Mouse (Mus musculus) stomach, embryonic 15.5 days (tissue): ENCODE measurements around the gene Lrrc23. TPM values are rescaled to one million over a fixed set of nuclear protein-coding genes. Genes with fewer than 3 reads are reported as not detected.
A peak's percentile ranks its signal among the peaks of the same experiment; 100 is the strongest.

ENCODE experiments used
- ATAC-seq: fragments of 200-750 bp; cut with Nextera tagmentation; 2 replicates; pipeline ENCODE4 v1.8.0; 2017; ENCODE audit warnings: low read depth, moderate number of reproducible peaks, moderate TSS enrichment; ENCODE audit not compliant: insufficient read depth, low FRiP score
- H3K27ac ChIP-seq: fragments of 300-500 bp; sonication (generic); 2 replicates; pipeline ENCODE4 v1.5.1; 2015; ENCODE audit warnings: mild to moderate bottlenecking, inconsistent platforms
- H3K27me3 ChIP-seq: fragments of 300-500 bp; sonication (generic); replicated peaks from 2 replicates; pipeline ENCODE4 v1.6.1; 2015; ENCODE audit warnings: inconsistent platforms
- H3K36me3 ChIP-seq: fragments of 300-500 bp; sonication (generic); 2 replicates; pipeline ENCODE4 v1.6.1; 2015; ENCODE audit warnings: inconsistent platforms
- H3K4me1 ChIP-seq: fragments of 300-500 bp; sonication (generic); 2 replicates; pipeline ENCODE4 v1.6.1; 2015; ENCODE audit warnings: inconsistent platforms
- H3K4me2 ChIP-seq: fragments of 300-500 bp; sonication (generic); 2 replicates; pipeline ENCODE4 v1.6.1; 2015; ENCODE audit warnings: mild to moderate bottlenecking, inconsistent platforms
- H3K4me3 ChIP-seq: fragments of 300-500 bp; sonication (generic); replicated peaks from 2 replicates; pipeline ENCODE4 v1.5.1; 2015; ENCODE audit warnings: inconsistent platforms
- H3K9ac ChIP-seq: fragments of 300-500 bp; sonication (generic); 2 replicates; pipeline ENCODE4 v1.6.1; 2015; ENCODE audit warnings: inconsistent platforms
- H3K9me3 ChIP-seq: fragments of 300-500 bp; sonication (generic); 2 replicates; pipeline ENCODE4 v1.6.1; 2016; ENCODE audit warnings: inconsistent platforms
- WGBS: fragments of 180-500 bp; shearing (Covaris S2); methylation state at CpG from one replicate; pipeline ENCODE4 v1.1.7; 2015; 5-methylcytosine and 5-hydroxymethylcytosine counted together
- polyA plus RNA-seq: library from polyadenylated mRNA; unstranded; fragments of >200 nt; fragmentation: Nextera tagmentation; extraction: Ambion mirVana; gene quantifications from 2 replicates; pipeline ENCODE4 v1.2.1, GENCODE M21; 2015

The Lrrc23 gene
- polyA plus RNA-seq, result 0.35 and 1.3 TPM in 2 replicates

- 0 out of 2 replicates have a peak within 1 kb of the TSS, but pooled peaks have one; percentile 4 for H3K9ac ChIP-seq
- H3K36me3 ChIP-seq, result no peaks in the 10 kb centered on the region
- ATAC-seq, result no peak
- no peak within 1 kb of the TSS for H3K27ac ChIP-seq
- peak within 1 kb of the TSS; percentile 33 for H3K4me3 ChIP-seq
- H3K9me3 ChIP-seq, result no peaks in the 10 kb centered on the region
- peaks cover 6% of the 10 kb centered on the region; the same call in 1 of the 2 replicates for H3K27me3 ChIP-seq
- H3K4me1 ChIP-seq, result peaks cover 9% of the 10 kb centered on the region
- H3K4me2 ChIP-seq, result peak within 1 kb of the TSS; percentile 70
- 3% methylated on average over 23 of the region's 23 CpGs for WGBS
These were observed at the start of gene Lrrc23 for GRCm38 (mm10) chr6:124779222-124779983. TSS of gene Lrrc23 (minus strand) at chr6:124779727.

- Histone ChIP-seq H3K4me3 (peak overlapping the region; percentile 79), H3K4me2 (peak overlapping the region; percentile 71), H3K27ac (peak overlapping the region; percentile 56; the same call in 1 of the 2 replicates), H3K4me1 (peaks cover 15% of the 10 kb centered on the region; the same call in 1 of the 2 replicates), H3K9ac (peak overlapping the region; percentile 25), H3K36me3 (peaks cover 25% of the 10 kb centered on the region), H3K9me3 (no peaks in the 10 kb centered on the region), H3K27me3 (no peaks in the 10 kb centered on the region)
- ATAC-seq, result no peak
- 19% methylated on average over 10 of the region's 10 CpGs for WGBS
These were observed 48.6 kb upstream of the Lrrc23 start for GRCm38 (mm10) chr6:124828101-124828592.

- no peak overlapping the region for H3K9ac ChIP-seq
- H3K27ac ChIP-seq, result no peak overlapping the region
- no peaks in the 10 kb centered on the region for H3K4me1 ChIP-seq
- peaks cover 68% of the 10 kb centered on the region for H3K36me3 ChIP-seq
- no peak overlapping the region for H3K4me3 ChIP-seq
- no peaks in the 10 kb centered on the region for H3K9me3 ChIP-seq
- WGBS, result 92% methylated on average over 4 of the region's 4 CpGs
- ATAC-seq, result no peak
- H3K27me3 ChIP-seq, result no peaks in the 10 kb centered on the region
- H3K4me2 ChIP-seq, result no peak overlapping the region
These were observed 42.5 kb upstream of the Lrrc23 start for GRCm38 (mm10) chr6:124822049-124822448.

- H3K4me2 ChIP-seq, result no peak overlapping the region
- no peak for ATAC-seq
- no peaks in the 10 kb centered on the region for H3K4me1 ChIP-seq
- no peak overlapping the region for H3K4me3 ChIP-seq
- WGBS, result 90% methylated on average over 5 of the region's 5 CpGs
- H3K36me3 ChIP-seq, result peaks cover 72% of the 10 kb centered on the region
- H3K27ac ChIP-seq, result no peak overlapping the region
- H3K9ac ChIP-seq, result no peak overlapping the region
- H3K9me3 ChIP-seq, result no peaks in the 10 kb centered on the region
- H3K27me3 ChIP-seq, result no peaks in the 10 kb centered on the region
These were observed 41.4 kb upstream of the Lrrc23 start for GRCm38 (mm10) chr6:124820891-124821290.

- Histone ChIP-seq H3K27ac (no peak overlapping the region), H3K4me3 (no peak overlapping the region), H3K9ac (no peak overlapping the region), H3K9me3 (no peaks in the 10 kb centered on the region), H3K36me3 (peaks cover 53% of the 10 kb centered on the region), H3K4me1 (peaks cover 9% of the 10 kb centered on the region), H3K4me2 (no peak overlapping the region), H3K27me3 (no peaks in the 10 kb centered on the region)
- no peak for ATAC-seq
- WGBS, result 85% methylated on average over 8 of the region's 8 CpGs
These were observed 38.4 kb upstream of the Lrrc23 start for GRCm38 (mm10) chr6:124817971-124818370.

GRCm38 (mm10) chr6:124817563-124817962 lies 38.0 kb upstream of the Lrrc23 start:
- ATAC-seq, result no peak
- peaks cover 53% of the 10 kb centered on the region for H3K36me3 ChIP-seq
- H3K4me2 ChIP-seq, result no peak overlapping the region
- H3K27ac ChIP-seq, result no peak overlapping the region
- H3K9ac ChIP-seq, result no peak overlapping the region
- H3K27me3 ChIP-seq, result no peaks in the 10 kb centered on the region
- peaks cover 12% of the 10 kb centered on the region for H3K4me1 ChIP-seq
- H3K9me3 ChIP-seq, result no peaks in the 10 kb centered on the region
- WGBS, result 97% methylated on average over 8 of the region's 8 CpGs
- no peak overlapping the region for H3K4me3 ChIP-seq

GRCm38 (mm10) chr6:124817125-124817524 lies 37.6 kb upstream of the Lrrc23 start:
- H3K27ac ChIP-seq, result no peak overlapping the region
- no peak overlapping the region for H3K4me3 ChIP-seq
- ATAC-seq, result no peak
- peaks cover 16% of the 10 kb centered on the region for H3K4me1 ChIP-seq
- H3K36me3 ChIP-seq, result peaks cover 53% of the 10 kb centered on the region
- H3K9ac ChIP-seq, result no peak overlapping the region
- H3K27me3 ChIP-seq, result no peaks in the 10 kb centered on the region
- H3K4me2 ChIP-seq, result no peak overlapping the region
- no peaks in the 10 kb centered on the region for H3K9me3 ChIP-seq
- 94% methylated on average over 11 of the region's 11 CpGs for WGBS

GRCm38 (mm10) chr6:124816611-124817010 lies 37.1 kb upstream of the Lrrc23 start:
- no peak overlapping the region for H3K4me2 ChIP-seq
- no peak overlapping the region for H3K4me3 ChIP-seq
- H3K4me1 ChIP-seq, result peaks cover 21% of the 10 kb centered on the region
- no peaks in the 10 kb centered on the region for H3K9me3 ChIP-seq
- H3K27ac ChIP-seq, result no peak overlapping the region
- no peaks in the 10 kb centered on the region for H3K27me3 ChIP-seq
- no peak overlapping the region for H3K9ac ChIP-seq
- no peak for ATAC-seq
- WGBS, result 73% methylated on average over 4 of the region's 4 CpGs
- peaks cover 53% of the 10 kb centered on the region for H3K36me3 ChIP-seq

GRCm38 (mm10) chr6:124814858-124815774 lies 35.6 kb upstream of the Lrrc23 start:
- no peaks in the 10 kb centered on the region for H3K27me3 ChIP-seq
- H3K9ac ChIP-seq, result no peak overlapping the region
- peaks cover 30% of the 10 kb centered on the region for H3K4me1 ChIP-seq
- H3K27ac ChIP-seq, result no peak overlapping the region
- ATAC-seq, result no peak
- no peaks in the 10 kb centered on the region for H3K9me3 ChIP-seq
- 0 out of 2 replicates have a peak overlapping the region, but pooled peaks have one; percentile 79 for H3K4me2 ChIP-seq
- no peak overlapping the region for H3K4me3 ChIP-seq
- WGBS, result 67% methylated on average over 9 of the region's 9 CpGs
- H3K36me3 ChIP-seq, result peaks cover 49% of the 10 kb centered on the region

- peak overlapping the region; percentile 68 for H3K4me3 ChIP-seq
- H3K27me3 ChIP-seq, result no peaks in the 10 kb centered on the region
- 37% methylated on average over 8 of the region's 8 CpGs for WGBS
- H3K9ac ChIP-seq, result peak overlapping the region; percentile 34; the same call in 1 of the 2 replicates
- H3K36me3 ChIP-seq, result peaks cover 43% of the 10 kb centered on the region
- no peaks in the 10 kb centered on the region for H3K9me3 ChIP-seq
- peaks cover 36% of the 10 kb centered on the region for H3K4me1 ChIP-seq
- ATAC-seq, result peak; percentile 15; the same call in 1 of the 2 replicates
- H3K27ac ChIP-seq, result peak overlapping the region; percentile 92; the same call in 1 of the 2 replicates
- peak overlapping the region; percentile 79 for H3K4me2 ChIP-seq
These were observed 34.9 kb upstream of the Lrrc23 start for GRCm38 (mm10) chr6:124814448-124814847.

- Histone ChIP-seq H3K4me2 (peak within 1 kb of the TSS; percentile 79), H3K36me3 (peaks cover 39% of the 10 kb centered on the region), H3K27me3 (no peaks in the 10 kb centered on the region), H3K9ac (peak within 1 kb of the TSS; percentile 80), H3K4me3 (peak within 1 kb of the TSS; percentile 68), H3K4me1 (peaks cover 39% of the 10 kb centered on the region), H3K9me3 (no peaks in the 10 kb centered on the region), H3K27ac (peak within 1 kb of the TSS; percentile 92)
- WGBS, result under 1% methylated on average over 22 of the region's 22 CpGs
- ATAC-seq, result peak; percentile 89
These were observed 34.4 kb upstream of the Lrrc23 start, which contains the start of gene Tpi1 for GRCm38 (mm10) chr6:124813933-124814332. TSS of gene Tpi1 (minus strand) at chr6:124814296.
